Mouse (Mus musculus) neural tube, embryonic 11.5 days (tissue): ENCODE measurements around the gene Clic4. TPM values are rescaled to one million over a fixed set of nuclear protein-coding genes. Genes with fewer than 3 reads are reported as not detected.

Experiments
- ATAC-seq: fragments of 200-750 bp; cut with Nextera tagmentation; 2 replicates; pipeline ENCODE4 v1.8.0; 2017; ENCODE audit warnings: moderate number of reproducible peaks, mild to moderate bottlenecking, moderate TSS enrichment, moderate library complexity; ENCODE audit not compliant: insufficient read depth, low FRiP score, low TSS enrichment
- DNase-seq: peaks from one replicate; pipeline ENCODE4 v3.0.0-alpha.2; 2015; ENCODE audit warnings: low spot score
- H3K27ac ChIP-seq: fragments of 300-500 bp; sonication (generic); 2 replicates; pipeline ENCODE4 v1.5.1; 2014; ENCODE audit warnings: low read depth, mild to moderate bottlenecking, low read length
- H3K27me3 ChIP-seq: fragments of 300-500 bp; sonication (generic); 2 replicates; pipeline ENCODE4 v1.6.1; 2014; ENCODE audit warnings: mild to moderate bottlenecking, low read length, mixed read lengths; ENCODE audit not compliant: control insufficient read depth, insufficient read depth
- H3K36me3 ChIP-seq: fragments of 300-500 bp; sonication (generic); 2 replicates; pipeline ENCODE4 v1.6.1; 2014; ENCODE audit warnings: mild to moderate bottlenecking, low read length, moderate library complexity, mixed read lengths; ENCODE audit not compliant: control insufficient read depth, insufficient read depth
- H3K4me1 ChIP-seq: fragments of 300-500 bp; sonication (generic); 2 replicates; pipeline ENCODE4 v1.6.1; 2014; ENCODE audit warnings: low read length, mixed read lengths; ENCODE audit not compliant: control insufficient read depth, insufficient read depth
- H3K4me2 ChIP-seq: fragments of 300-500 bp; sonication (generic); 2 replicates; pipeline ENCODE4 v1.6.1; 2014; ENCODE audit warnings: low read depth, mild to moderate bottlenecking, moderate library complexity
- H3K4me3 ChIP-seq: fragments of 300-500 bp; sonication (generic); 2 replicates; pipeline ENCODE4 v1.5.1; 2014; ENCODE audit warnings: low read depth, low read length
- H3K9ac ChIP-seq: fragments of 300-500 bp; sonication (generic); 2 replicates; pipeline ENCODE4 v1.6.1; 2014; ENCODE audit warnings: mild to moderate bottlenecking, low read length
- H3K9me3 ChIP-seq: fragments of 300-500 bp; sonication (generic); 2 replicates; pipeline ENCODE4 v1.6.1; 2016; ENCODE audit warnings: low read length; ENCODE audit not compliant: control insufficient read depth
- WGBS: fragments of 180-500 bp; shearing (Covaris S2); extraction: QIAGEN DNeasy Blood & Tissue Kit; methylation state at CpG from one replicate; pipeline ENCODE4 v1.1.7; 2014; 5-methylcytosine and 5-hydroxymethylcytosine counted together
- polyA plus RNA-seq: library from polyadenylated mRNA; unstranded; fragments of >200 nt; fragmentation: Nextera tagmentation; extraction: Ambion mirVana; gene quantifications from 2 replicates; pipeline ENCODE4 v1.2.1, GENCODE M21; 2014

Clic4 gene
- polyA plus RNA-seq, 1 experiment from 2014 or later, result 157 TPM

DNA sequence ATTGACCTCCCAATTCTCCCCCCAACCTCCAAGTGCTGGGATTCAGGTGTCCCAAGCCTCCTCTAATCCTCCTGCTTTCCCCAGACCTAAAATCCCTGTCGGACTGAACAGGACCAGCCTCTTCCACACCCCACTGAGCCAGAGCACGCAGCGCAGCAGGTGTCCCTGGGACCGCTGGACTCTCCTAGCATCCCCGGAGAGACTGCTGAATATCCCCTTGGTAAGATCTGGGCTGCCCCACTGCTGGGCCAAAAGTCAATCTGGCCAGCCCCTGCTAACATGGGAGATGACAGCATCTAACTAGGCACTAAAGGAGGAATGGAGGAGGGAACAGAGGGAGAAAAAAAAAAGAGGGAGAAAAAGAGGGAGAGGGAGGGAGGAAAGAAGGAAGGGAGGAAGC, 67.4 kb downstream of the Clic4 start:
- Histone ChIP-seq H3K9me3 (no peaks in the 10 kb centered on the region), H3K4me3 (no peak overlapping the region), H3K4me2 (no peak overlapping the region), H3K36me3 (peaks cover under 1% of the 10 kb centered on the region; the same call in 1 of the 2 replicates), H3K27me3 (peaks cover 16% of the 10 kb centered on the region), H3K4me1 (peaks cover 3% of the 10 kb centered on the region; the same call in 1 of the 2 replicates), H3K9ac (no peak overlapping the region), H3K27ac (no peak overlapping the region)
- ATAC-seq, result no peak
- DNase-seq, result no peak
- WGBS, result 12% methylated on average over 5 of the region's 5 CpGs

DNA sequence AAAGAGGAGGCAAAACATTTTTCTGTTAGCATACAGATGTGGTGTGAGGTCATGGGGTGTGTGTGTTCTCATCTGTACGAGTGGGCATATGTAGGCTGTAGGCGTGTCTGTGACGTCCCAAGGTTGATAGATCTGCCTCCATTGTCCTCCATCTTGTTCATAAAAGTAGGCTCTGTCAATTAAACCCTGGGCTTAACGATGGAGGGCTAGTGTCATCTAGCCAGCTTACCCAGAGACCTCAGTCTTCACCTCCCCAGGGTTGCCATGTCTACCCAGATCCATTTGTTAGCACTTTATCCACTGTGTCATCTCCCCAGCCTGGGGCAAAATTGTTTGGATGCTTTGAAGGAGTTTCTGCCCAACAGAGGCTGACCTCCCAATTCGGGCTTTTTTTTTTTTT, 67.9 kb downstream of the Clic4 start:
- H3K9ac ChIP-seq, result no peak overlapping the region
- H3K27ac ChIP-seq, result no peak overlapping the region
- H3K4me3 ChIP-seq, result no peak overlapping the region
- peaks cover 3% of the 10 kb centered on the region; the same call in 1 of the 2 replicates for H3K4me1 ChIP-seq
- ATAC-seq (no peak), DNase-seq (no peak)
- 50% methylated on average over 5 of the region's 5 CpGs for WGBS
- H3K9me3 ChIP-seq, result no peaks in the 10 kb centered on the region
- H3K27me3 ChIP-seq, result peaks cover 16% of the 10 kb centered on the region
- H3K36me3 ChIP-seq, result no peaks in the 10 kb centered on the region
- H3K4me2 ChIP-seq, result no peak overlapping the region

DNA sequence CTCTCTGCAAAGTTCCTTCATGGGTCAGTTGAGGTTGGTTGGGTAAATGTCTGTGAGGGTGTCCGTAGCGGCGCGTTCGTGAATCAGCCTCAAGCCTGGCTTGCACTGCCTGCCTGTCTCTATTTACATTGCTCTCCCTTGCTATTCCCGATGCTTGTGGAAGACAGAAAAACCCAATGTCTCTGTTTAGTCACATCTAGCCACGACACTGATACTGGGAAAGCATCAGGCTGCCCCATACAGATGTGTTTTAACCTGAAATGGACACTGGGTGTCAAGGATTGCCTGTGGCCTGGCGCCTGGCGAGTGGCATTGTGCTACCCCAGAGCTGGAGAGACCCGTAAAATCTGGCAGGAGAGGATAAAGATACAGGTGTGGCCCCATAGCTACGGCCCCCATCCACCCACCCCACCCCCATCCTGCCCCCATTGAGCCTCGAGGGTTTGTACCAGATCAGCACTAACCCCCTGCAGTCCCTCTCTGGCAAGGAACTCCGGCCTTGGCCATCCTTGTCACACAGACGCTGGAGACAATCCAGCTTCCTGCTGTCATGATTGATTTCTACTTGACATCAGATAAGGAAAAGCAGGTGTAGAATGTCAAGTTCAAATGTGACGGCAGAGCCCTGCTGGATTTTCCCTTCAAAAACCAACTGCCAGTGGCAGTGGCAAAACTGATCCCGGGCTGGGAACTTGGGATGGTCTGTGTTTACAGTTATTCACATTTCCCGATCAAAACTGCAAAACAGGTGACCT, 68.6 kb downstream of the Clic4 start:
- ATAC-seq (no peak), DNase-seq (no peak)
- H3K27ac ChIP-seq, result no peak overlapping the region
- H3K4me3 ChIP-seq, result no peak overlapping the region
- H3K9ac ChIP-seq, result no peak overlapping the region
- WGBS, result 18% methylated on average over 17 of the region's 17 CpGs
- peak overlapping the region; percentile 43 for H3K4me2 ChIP-seq
- peaks cover 3% of the 10 kb centered on the region; the same call in 1 of the 2 replicates for H3K4me1 ChIP-seq
- no peaks in the 10 kb centered on the region for H3K36me3 ChIP-seq
- no peaks in the 10 kb centered on the region for H3K9me3 ChIP-seq
- H3K27me3 ChIP-seq, result peaks cover 16% of the 10 kb centered on the region

DNA sequence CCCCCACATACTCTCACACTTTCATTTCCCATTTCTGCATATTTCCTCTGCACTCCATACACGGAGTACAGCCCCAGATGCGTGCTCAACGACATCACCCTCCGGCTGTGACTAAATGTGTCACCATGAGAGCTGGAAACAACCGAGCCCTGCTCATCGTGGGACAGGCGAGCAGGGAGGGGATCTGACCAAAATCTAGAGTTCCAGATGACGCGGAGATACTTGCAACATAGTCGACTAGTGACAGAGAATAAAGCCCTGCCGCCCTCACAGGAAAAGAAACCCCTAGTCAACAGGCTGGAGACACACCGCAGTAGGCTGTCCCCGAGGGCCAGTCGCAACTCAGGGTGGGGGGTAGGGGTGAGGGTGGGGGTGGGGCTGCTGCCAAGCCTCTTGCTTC, 69.3 kb downstream of the Clic4 start:
- Histone ChIP-seq H3K4me3 (0 out of 2 replicates have a peak overlapping the region, but pooled peaks have one; percentile 4), H3K4me1 (peaks cover 3% of the 10 kb centered on the region; the same call in 1 of the 2 replicates), H3K4me2 (peak overlapping the region; percentile 43), H3K27ac (no peak overlapping the region), H3K36me3 (no peaks in the 10 kb centered on the region), H3K9me3 (no peaks in the 10 kb centered on the region), H3K27me3 (peaks cover 16% of the 10 kb centered on the region), H3K9ac (no peak overlapping the region)
- no peak for ATAC-seq
- no peak for DNase-seq
- WGBS, result 12% methylated on average over 14 of the region's 14 CpGs

DNA sequence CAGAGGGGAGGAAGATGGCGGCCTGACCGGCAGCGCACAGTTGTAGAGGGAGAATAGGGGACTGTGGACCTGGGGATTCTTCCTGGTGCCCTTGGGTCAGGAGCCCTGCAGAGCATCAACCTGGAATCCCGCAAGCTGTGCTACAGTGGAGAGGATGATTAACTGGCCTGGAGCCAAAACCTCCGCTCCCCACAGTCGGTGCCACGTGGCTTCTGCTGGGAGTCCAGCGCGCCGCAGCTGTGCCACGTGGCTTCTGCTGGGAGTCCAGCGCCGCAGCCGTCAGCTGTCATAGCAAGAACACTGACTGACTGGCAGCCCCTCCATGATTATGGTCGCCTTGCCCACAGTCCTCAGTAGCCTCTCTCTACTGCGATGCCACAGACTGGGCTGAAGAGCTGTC, 70.8 kb downstream of the Clic4 start:
- Histone ChIP-seq H3K9ac (no peak overlapping the region), H3K4me1 (peaks cover 3% of the 10 kb centered on the region; the same call in 1 of the 2 replicates), H3K27ac (no peak overlapping the region), H3K4me2 (no peak overlapping the region), H3K27me3 (peaks cover 16% of the 10 kb centered on the region), H3K9me3 (no peaks in the 10 kb centered on the region), H3K36me3 (no peaks in the 10 kb centered on the region), H3K4me3 (no peak overlapping the region)
- WGBS, result 75% methylated on average over 16 of the region's 16 CpGs
- ATAC-seq (no peak), DNase-seq (no peak)

DNA sequence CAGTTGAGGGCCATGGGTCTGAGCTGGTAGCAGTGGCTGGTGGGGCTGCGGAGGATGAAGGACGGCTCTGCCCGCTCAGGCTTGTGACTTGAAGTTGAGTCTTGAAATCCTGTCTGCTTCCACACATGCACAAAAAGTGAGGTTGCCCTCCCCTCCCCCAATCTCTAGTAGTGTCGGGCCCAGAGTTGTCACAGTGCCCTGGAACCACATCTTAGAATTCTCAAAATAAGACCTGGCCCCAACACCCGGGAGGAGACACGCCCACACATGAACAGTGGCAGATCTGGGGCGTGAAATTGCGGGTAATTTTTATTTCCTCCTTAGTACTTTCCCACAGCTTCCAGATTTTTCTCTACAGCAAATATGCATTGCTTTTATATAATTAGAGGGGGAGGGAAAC, 74.8 kb downstream of the Clic4 start:
- ATAC-seq (no peak), DNase-seq (no peak)
- Histone ChIP-seq H3K4me3 (no peak overlapping the region), H3K36me3 (no peaks in the 10 kb centered on the region), H3K9ac (no peak overlapping the region), H3K4me1 (no peaks in the 10 kb centered on the region), H3K4me2 (no peak overlapping the region), H3K27me3 (no peaks in the 10 kb centered on the region), H3K9me3 (no peaks in the 10 kb centered on the region), H3K27ac (no peak overlapping the region)
- WGBS, result 87% methylated on average over 8 of the region's 8 CpGs

DNA sequence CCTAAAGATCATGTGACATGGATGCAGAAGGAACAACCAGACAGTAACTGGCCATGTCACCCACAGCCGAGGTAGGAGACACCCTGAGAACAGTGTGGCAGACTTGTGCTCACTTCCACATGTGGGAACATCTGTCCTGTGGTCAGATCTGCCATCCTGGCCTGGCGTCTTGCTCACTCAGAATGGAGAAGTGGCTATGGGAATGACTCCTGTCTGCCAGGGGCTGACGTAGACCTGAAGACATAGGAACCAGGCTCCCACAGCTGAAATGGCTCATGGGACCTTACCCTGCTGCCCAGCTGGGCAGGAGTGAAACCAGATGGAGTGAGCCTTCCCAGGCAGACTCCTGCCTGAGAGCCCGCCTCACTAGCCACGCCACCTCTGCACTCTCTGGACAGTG, 79.8 kb downstream of the Clic4 start:
- H3K9me3 ChIP-seq, result no peaks in the 10 kb centered on the region
- DNase-seq (no peak), ATAC-seq (no peak)
- H3K4me1 ChIP-seq, result no peaks in the 10 kb centered on the region
- no peak overlapping the region for H3K4me3 ChIP-seq
- H3K36me3 ChIP-seq, result no peaks in the 10 kb centered on the region
- no peak overlapping the region for H3K4me2 ChIP-seq
- H3K9ac ChIP-seq, result no peak overlapping the region
- WGBS, result 80% methylated on average over 5 of the region's 5 CpGs
- no peak overlapping the region for H3K27ac ChIP-seq
- no peaks in the 10 kb centered on the region for H3K27me3 ChIP-seq

DNA sequence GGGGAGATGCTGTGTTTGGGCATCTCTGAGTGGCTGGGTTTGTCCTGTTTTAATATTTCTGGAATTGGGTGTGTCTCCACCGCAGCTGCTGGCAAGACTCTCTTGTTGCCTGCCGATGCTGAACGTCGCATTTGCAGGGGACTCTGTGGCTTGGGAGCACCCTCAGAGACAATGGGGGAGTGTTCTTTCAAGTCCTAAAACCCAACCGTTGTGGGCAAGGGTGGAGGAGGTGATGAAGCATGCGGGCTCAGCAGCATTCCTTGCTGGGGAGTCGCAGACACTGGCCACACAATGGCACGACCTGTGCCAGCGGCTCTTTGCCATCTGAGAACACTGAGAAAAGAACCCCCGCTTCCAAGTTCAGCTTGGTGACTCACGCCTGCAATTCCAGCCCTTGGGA, 81.0 kb downstream of the Clic4 start:
- ATAC-seq (no peak), DNase-seq (no peak)
- Histone ChIP-seq H3K9ac (no peak overlapping the region), H3K4me1 (no peaks in the 10 kb centered on the region), H3K4me3 (no peak overlapping the region), H3K27ac (no peak overlapping the region), H3K27me3 (no peaks in the 10 kb centered on the region), H3K9me3 (no peaks in the 10 kb centered on the region), H3K4me2 (no peak overlapping the region), H3K36me3 (no peaks in the 10 kb centered on the region)
- WGBS, result 85% methylated on average over 11 of the region's 11 CpGs

DNA sequence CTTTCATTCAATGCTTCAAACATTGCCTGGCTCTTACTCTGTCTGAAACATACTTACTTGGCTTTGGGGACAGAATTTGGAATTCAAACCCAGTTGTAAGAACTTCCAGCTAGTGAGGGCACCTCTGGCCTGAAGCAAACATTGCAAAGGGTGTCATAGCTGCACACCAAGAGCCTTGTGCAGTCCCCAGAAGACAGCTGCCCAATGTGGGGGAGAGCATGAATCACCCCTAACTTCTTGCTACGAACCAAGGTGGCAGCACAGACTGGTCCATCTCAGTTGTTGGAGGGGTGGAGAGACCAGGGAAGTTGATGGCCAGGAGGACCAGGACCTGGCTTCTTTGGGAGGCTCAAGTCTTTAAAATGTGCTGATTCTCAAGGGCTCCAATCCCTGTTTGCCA, 81.4 kb downstream of the Clic4 start:
- Histone ChIP-seq H3K4me2 (no peak overlapping the region), H3K27me3 (no peaks in the 10 kb centered on the region), H3K4me3 (no peak overlapping the region), H3K9me3 (no peaks in the 10 kb centered on the region), H3K4me1 (no peaks in the 10 kb centered on the region), H3K27ac (no peak overlapping the region), H3K9ac (no peak overlapping the region), H3K36me3 (no peaks in the 10 kb centered on the region)
- no peak for DNase-seq
- WGBS, result 78% methylated on average over 1 of the region's 1 CpGs
- no peak for ATAC-seq
